Mouse (Mus musculus) neutrophil, adult 5-6 weeks (primary cell): ENCODE measurements at regions not wholly inside any gene's neighbourhood (a gene's known extent, or its start where the extent isn't known, plus 50 kb on each side); places are given as distances from the start of the nearest gene placed in this dataset.

ENCODE experiments used
- ATAC-seq: fragments of 151-379, 151-347 bp; 2 replicates; pipeline ENCODE4 v1.8.0; 2017; ENCODE audit warnings: mild to moderate bottlenecking, moderate TSS enrichment; ENCODE audit not compliant: insufficient number of reproducible peaks, poor library complexity, low FRiP score, severe bottlenecking; ENCODE audit errors: extremely low read depth

DNA sequence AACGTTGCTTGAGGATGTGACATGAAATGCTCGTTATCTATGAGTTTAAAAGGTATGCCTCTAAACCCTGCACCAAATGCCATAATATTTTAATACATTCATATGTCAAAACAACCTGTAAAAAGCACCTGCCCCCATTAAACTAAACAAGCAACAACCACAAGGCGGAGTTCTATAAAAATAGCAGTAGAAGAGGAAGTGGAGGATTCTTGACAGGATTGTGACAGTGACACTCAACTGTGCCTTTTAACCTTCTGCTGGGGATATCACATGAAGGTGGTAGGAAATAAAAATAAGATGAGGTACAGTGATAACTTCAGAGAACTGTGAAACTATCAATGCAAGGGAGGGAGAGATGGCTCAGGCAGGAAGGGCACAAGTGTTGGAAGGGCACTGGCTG lies 58.6 kb upstream of the Dbx2 start:
- no peak for ATAC-seq

DNA sequence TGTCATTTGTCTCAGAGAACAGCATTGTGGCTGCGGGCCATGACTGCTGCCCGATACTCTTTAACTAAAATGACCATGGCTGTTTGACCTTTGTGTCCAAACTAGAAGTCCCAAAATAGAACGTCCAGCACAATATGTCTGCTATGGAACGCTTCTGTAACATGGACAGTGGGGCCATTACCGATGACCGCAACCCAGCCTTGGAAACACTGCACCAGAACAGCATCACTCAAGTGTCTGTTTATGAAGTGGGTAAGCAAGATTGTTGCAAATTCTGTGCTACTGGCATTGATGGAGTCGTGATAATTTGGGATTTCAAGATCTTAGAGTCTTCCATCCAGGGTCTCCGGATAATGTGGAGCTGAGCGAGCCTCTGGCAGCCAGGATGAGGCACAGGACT lies 60.2 kb upstream of the Dbx2 start:
- ATAC-seq = no peak

DNA sequence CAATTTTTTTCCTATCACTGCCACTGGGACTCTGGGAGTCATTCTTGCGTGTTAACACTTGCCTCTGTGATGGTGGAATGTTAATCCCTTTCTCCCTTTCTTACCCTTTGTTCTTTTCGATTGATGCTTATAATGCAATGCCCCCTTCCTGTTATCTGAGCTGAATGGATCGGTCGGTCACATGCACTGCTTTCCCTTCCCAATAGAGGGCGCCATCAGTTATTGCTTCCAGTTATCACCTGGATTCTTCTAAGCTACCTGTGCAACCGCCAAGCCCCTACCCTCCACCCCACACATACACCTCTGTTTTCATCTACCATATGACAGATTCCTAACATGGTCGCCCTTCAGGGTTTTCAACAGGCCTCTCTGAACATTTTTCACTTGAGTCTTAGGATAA lies 66.9 kb upstream of the Ano6 start:
- ATAC-seq = no peak

GRCm38 (mm10) chr15:95725866-95726265 lies 64.8 kb upstream of the Ano6 start:
- 0 out of 2 replicates have a peak, but pooled peaks have one; percentile 33 for ATAC-seq

DNA sequence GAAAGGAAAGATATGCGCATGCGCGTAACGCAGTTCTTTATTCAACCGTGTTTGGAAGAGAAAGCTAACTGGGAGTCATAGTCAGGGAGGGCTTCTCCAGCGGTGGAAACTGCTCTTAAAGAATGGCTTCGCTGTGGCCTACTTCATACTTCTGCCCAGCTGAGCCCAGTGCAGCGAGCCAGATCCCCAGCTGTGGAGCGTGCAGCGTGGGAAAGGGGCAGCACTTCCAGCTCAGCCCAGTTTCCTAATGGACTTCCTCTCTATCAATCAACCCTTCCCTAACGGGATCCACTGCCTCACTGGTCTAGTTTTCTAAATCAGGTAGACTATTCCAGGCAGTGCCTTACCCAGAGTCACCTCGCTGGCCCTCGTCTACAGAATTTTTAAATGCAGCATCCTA lies 64.1 kb upstream of the Ano6 start:
- ATAC-seq = no peak

- no peak for ATAC-seq
These were observed 54.9 kb upstream of the Ano6 start for GRCm38 (mm10) chr15:95735746-95736145.
